Mouse (Mus musculus): ENCODE measurements around the gene Prkar2b. TPM values are rescaled to one million over a fixed set of nuclear protein-coding genes. Genes with fewer than 3 reads are reported as not detected.

The Prkar2b gene
- 530 and 583 TPM in 2 replicates for total RNA-seq (2021)
- long read RNA-seq, experiment 1, transcript Prkar2b-202 (11 exons, 3,378 nt): major isoform, 277 of 365 reads
- long read RNA-seq, experiment 1, transcript Prkar2b-201 (12 exons, 1,657 nt): minor isoform, 51 of 365 reads
- long read RNA-seq, experiment 1, partial matches to known transcripts: 17 of 365 reads
- long read RNA-seq, experiment 1, other reads (novel, unspliced or antisense): 20 of 365 reads
- long read RNA-seq, experiment 2, transcript Prkar2b-202 (11 exons, 3,378 nt): major isoform, 231 of 319 reads
- long read RNA-seq, experiment 2, transcript Prkar2b-201 (12 exons, 1,657 nt): minor isoform, 41 of 319 reads
- long read RNA-seq, experiment 2, partial matches to known transcripts: 5 of 319 reads
- long read RNA-seq, experiment 2, other reads (novel, unspliced or antisense): 41 of 319 reads

DNA sequence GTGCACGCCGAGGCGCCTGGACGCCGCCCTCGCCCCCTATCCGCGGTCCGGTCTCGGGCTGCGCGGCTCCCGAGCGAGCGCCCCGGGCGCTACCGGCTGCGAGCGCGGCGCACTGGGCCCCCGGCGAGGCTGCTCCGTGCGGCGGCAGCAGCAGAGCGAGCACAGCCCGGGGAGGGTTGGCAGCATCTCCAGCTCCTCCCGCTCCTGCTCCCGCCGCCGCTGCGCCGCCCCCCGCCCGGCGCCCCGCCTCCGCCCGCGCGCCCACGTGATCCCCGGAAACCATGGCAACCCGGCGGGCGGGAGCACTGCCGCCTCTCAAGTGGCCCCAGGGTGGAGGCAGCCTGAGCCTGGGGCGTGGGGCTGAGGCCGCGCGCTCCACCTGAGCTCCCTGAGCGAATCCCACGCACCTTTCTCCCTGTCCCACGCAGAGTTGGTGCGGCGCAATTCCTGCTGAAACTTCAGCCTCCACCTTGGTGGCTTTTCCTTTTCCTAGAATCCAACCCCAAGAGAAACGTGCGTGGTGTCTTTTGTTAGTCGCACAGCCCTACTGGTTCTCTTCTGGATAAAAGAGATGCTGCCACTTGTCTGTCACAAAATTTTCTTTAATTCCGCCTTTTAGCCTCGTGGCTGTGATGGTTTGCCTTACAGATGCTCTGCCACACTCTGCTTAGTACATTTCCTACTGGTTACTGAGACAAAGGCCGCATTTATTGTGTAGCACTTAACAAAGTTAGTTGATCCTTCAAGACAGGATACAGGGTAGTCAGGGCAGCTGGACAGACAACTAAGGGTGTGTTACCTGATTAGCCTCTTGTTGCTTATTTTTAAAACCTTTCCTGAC is at the start of gene Prkar2b:
Gene Prkar2b (minus strand): TSS at position 207 of the 841 bp plus-strand sequence.
- peak; percentile 97 for DNase-seq

DNA sequence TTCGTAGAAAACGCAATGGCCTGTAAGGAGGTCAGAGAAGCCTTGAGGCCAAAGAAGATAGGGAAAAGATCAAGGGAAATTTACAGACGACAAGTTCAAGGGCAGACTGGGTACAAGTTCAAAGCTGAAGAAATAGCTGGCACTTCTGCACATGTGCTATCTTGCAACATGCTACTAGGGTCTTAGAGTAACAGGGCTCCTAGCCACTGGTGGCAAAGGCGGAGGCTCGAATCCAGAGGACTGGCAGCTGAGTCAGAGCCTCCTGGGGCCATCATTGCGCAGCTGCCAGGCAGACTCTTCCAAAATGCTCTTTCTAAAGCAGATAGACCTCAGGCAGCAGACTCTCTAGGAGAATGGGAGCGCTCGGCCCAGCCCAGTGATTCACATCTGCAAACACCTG is 48.1 kb upstream of the Prkar2b start:
- peak; percentile 82 for DNase-seq

DNA sequence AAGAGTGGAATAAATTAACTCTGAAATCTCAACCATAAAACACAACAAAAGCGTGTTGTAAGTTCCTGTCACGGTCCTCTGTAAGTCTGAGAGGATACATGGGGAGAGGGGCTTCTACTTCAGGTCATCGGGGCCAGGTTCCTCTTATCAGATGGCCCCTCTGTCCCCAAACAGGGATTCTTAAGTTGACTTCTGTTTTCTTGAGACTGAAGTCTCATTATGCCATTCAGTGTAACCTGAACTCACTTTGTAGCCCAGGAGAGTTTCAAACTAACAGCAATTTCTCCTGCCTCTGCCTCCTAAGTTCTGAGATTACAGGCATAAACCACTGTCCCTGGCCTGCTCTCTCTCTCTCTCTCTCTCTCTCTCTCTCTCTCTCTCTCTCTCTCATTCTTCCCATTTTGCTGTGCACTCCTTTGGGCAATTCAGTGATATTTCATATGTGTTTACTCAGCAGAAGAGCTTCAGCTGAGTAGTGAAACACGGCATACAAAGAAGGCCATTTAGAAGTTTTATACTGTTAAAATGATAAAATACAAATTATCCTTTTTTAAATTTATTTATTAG is 43.9 kb upstream of the Prkar2b start:
- DNase-seq: no peak

DNA sequence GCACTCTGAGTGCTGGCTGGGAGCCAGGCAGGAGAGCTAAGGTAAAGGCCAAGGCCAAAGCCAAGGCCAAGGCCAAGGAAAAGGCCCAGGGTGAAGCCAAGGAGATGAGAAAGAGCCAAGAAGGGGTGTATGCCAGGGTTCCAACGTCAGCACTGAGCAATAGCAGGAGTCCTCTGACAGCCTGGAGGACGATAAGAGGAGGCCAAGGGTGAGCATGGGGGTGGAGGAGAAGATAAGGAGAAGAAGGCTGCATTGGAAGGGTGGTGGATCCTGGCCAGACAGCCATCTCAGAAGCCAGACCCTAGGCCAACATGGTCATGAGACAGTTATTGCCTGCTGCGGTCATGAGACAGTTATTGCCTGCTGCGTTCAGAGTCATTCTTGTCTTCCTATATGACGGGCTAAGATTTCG is 43.4 kb upstream of the Prkar2b start:
- DNase-seq: peak; percentile 73

DNA sequence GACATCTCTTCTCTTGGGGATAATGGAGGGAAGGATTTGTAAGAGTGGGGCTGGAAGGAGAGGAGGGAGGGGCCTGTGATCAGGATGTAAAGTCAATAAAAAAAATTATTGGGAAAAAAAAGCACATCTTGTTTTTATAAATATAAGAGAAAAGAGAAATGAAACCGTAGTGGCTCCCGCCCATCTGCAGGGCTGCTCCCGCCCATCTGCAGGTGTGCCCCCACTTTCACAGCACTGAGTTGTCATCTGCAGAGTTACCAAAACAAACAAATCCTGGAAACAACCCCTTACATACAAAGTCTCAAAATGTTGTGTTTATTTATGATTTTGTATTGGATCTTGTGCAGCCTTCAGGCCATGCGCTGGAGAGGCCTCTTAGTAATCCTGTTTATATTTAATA is 40.2 kb upstream of the Prkar2b start:
- no peak for DNase-seq

DNA sequence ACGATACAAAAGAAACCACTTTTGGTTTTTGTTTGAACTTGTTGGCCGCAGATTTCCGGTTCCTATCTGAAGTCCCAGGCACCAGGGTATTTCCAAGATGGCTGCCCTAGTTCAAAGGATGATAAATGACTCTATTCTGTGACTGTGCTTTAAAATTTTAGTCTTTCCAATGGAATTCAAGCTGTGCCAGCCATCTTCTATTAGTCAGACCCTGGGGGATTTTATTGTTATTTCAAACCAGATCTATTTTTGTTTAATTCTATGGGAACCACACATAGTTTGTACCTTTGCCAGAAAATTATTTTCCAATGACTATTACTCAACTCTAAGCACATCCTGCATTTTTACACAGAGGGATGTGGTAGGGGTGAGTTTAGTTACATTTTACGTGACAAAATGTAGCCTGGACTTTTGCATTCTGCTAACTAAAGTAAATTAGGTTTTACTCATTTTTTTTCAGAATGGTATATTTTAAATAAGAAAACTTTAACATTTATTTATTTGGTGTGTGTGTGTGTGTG is 38.6 kb upstream of the Prkar2b start:
- DNase-seq: no peak

DNA sequence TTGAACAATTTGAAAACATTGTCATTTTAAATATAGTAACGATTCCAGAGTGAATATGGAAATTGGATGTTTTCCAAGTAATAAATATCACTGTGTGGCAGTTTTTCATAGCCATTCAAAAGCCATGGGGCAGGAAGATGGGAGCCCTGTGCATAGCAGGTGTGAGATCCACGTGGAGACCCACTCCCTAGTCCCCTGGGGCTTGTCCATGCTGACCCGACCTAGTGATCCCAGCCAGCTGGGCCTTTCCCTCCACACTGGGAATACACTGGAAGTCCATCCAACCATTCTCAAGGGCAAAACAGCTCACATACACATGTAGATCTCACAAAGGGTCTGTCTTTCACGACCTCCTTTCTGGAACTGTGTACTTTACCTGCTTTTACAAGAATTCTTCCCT is 37.5 kb upstream of the Prkar2b start:
- DNase-seq: peak; percentile 50

DNA sequence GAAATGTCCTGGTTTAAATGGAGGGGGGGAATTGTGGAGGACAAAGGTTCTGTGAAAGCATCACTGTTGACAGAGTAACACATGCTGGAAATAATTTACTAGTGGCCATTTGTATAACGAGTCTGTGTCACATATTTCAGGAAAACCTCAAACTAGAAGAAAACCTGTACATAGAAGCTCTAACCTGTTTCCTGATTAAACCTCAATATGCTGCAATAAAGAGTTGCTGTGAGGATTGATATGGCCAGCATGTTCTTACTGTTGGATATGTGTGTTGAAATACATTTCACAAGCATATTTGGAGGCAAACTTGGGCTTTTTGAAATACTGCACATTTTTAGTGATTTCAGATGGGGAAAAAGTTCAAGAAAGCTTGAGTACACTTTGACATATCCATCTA is 36.0 kb upstream of the Prkar2b start:
- no peak for DNase-seq

DNA sequence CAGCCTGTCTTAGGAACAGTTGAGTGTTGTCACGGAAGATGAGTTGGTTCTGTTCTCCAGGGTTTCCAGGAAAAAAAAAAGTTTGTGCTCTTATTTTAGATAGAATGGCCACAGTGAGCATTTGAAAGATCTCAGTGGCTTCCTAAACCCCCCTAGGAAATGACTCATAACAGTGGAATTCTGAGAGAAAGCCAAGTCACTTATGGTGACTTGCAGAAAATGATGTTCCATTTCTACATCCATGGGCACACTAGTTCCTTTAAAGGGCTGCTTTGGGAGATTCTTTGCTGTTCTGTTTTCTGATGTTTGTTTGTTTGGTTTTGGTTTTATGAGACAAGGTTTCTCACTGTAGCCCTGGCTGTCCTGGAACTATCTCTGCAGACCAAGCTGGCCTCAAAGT is 34.1 kb upstream of the Prkar2b start:
- no peak for DNase-seq

DNA sequence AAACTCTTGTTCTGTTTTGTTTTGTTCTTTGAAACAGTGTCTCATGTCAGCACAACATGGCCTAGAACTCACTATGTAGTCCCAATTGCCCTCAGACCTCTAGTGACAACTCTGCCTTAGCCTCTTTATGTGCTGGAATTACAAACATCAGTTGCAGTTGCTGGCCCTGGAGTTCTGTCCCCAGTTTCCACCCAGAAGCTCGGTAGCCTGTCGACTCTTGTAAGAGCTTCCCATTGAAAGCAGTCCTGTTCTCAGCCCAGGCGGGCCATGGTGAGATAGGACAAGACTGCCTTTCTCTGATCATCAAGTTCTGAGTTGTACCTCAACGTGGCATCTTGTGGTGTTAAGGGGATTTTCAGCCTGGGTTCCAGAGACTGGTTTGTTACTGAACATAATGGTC is 31.4 kb upstream of the Prkar2b start:
- no peak for DNase-seq

DNA sequence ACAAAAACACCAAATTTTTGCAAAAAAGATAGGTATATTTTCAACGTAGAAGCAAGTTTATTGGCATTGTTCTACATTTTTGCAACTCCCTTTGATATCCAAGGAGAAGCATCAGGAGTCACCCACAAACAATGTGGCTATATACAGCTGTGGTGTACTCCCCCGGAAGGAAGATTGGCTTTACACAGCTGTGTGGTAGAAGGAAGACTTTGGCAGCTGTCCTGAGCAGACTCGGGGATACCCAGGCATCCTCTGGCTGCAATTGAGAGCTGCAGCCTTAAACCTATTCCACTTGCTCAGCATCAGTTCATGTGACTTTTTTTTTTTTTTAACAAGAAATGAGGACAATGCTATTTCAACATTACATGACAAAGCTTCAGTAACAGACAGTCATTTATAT is 27.5 kb upstream of the Prkar2b start:
- no peak for DNase-seq

DNA sequence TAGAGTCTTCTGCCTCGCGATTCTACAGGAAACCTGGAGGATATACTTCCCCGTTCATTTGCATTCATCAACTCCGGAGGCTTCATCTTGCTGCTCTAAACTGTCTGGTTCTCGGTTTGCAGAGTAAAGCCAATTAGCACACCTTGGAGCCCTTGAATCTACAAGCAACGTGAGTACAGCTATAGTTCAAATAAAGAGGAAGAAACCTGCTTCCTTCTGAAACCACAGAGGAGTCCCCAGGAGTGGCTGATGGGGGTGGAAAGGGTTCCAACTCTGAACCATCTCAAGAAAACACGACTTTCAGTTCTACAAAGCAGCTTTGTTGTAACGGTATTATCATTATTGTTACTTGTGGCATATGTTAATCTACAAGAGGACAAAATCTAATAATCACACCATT is 26.2 kb upstream of the Prkar2b start:
- no peak for DNase-seq

DNA sequence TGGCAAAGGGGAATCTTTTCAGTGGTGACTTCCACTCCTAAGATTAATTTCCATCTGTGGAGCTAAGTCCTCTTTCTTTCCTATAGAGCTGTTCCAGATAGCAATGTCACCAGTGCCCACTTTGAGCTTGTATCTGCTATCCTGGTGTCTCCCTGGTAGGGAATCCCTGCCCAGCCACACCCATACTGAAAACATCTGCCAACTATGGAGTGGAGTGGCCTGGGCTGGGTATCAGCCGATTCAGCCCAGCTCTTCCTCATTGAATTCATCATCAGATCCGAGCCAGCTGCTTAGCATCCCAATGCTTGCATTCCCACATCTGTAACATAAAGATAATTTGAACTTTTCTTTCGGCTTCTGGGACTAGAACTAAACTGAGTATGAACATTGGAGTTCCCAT is 25.8 kb upstream of the Prkar2b start:
- no peak for DNase-seq

DNA sequence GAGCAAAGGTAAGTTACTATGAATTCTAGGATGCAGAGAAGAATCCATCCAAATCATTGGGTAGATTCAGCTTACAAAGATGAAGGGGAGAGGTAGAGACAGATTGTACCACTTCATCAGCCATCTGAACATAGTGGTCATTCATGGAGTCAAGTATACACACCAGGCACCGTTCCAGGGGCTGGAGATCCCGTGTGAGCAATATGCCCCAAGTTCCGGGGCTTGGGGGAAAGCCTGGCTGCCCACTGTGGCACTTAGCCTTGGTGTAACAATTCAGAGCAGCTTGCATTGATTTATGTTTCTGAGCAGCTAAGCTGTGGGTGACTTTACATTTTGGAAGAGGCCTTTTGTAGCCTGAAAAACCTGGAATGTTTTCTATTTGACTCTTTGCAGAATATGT is 24.8 kb upstream of the Prkar2b start:
- peak; percentile 60 for DNase-seq

DNA sequence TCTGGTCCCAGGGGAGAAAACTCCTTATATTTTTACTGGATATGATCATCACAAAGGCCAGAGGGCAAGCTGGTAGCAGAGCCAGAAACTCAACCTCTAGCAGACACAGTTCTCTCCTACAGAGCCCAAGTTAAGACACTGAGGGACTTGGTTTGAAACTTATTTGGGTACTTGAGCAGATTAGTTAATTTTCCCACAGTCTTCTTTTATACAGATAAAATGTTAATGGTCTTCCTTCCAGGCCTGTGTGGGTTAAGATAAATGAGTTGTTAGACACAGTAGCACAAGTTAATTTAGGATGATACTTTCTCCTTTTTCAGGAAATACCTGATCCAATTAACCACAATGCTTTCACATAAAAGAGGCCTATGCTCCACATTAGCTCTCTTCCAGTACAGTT is 24.1 kb upstream of the Prkar2b start:
- DNase-seq: no peak

DNA sequence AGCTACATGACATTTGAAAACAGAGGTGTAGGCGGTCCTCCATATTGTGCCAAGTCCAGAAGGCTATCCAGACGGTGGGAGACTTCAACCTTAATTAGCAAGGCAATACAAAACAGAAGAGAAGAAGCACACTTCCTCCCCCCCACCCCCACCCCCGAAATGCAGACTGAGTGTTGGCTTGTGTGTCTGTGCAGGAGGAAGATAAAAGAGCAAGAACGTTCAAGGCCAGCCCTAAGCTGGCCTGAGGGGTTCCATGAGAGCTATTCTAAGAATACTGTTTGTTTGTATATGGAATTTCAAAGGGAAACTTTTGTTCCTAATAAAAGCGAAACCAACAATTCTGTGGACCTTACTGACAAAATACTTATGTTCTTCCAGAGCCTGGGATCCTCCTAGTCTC is 23.5 kb upstream of the Prkar2b start:
- DNase-seq: no peak

DNA sequence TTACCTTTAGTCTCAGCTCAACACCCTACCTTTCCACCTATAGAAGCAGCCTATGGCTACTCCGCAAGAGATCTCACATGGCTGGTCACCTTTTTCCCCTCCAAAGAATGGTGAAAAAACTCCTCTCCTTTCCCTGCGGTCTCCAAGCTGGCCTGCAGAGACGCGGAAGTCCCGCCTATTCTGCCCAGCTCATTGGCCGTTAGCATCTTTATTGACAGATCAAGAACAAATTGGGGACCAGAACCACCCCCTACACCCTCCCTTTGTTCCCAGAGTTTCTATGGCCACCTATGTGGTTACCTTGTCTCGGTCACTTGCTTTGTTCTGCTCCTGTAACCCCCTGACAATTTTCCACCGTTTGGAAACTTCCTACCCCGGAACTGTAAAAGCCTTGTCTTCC is 19.6 kb upstream of the Prkar2b start:
- no peak for DNase-seq

DNA sequence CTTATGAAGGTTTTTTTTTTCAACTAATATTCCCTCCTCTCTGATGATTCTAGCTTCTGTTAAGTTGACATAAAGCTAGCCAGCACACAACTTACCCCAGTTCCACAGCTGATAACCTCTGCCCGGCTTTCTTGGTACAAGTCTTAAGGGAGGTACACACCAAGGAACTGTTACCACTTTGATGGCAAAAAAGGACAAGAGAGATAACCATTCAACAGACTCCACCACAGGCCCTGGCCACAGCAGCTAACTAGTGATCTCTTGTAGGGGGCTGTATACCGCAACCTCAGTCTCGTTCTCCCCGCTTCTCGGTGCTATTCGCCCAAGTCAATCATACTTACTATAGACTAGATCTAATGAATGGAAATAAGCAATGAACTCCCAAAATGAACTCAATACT is 16.3 kb upstream of the Prkar2b start:
- DNase-seq: no peak

DNA sequence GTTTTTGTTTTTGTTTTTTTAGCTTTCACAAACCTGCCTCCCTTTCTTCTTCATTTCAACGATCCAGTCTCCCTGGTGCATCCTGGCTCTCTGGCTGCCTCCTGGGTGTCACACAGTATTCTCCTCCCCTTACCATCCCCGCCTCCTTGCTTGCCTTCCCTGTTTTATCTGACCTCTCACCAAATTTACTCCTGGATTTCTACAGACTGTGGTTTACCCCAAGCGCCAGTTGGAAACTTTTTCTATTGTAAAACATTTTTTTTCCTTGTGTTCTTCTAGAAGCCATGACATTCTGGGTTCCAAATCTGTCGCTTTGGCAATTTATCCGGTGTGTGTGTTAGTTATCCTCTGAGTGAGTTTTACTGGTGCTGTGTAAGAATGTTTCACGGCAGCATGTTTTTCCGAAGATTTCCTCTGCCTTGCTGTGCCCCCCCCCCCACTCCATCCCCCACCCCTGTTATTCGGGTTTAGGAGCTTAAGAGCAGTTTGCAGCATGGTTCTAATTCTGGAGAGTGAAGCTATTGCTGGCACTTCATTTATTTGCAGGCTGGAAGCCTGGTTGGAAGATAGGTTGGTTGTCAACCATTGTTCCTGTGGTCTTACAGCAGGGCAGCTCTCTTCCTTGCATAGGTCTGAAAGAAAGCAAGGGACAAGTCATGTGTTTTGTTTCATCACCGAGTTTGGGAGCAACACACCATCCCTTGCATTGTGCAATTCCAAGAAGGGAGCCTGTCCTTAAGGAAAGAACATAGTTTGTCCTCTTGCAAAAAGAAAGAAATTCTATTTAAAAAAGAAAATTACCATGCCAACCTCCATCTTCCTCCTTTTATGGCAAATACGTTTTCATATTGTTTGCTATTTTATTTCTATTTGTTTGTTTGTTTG is 15.0 kb upstream of the Prkar2b start:
- no peak for DNase-seq

DNA sequence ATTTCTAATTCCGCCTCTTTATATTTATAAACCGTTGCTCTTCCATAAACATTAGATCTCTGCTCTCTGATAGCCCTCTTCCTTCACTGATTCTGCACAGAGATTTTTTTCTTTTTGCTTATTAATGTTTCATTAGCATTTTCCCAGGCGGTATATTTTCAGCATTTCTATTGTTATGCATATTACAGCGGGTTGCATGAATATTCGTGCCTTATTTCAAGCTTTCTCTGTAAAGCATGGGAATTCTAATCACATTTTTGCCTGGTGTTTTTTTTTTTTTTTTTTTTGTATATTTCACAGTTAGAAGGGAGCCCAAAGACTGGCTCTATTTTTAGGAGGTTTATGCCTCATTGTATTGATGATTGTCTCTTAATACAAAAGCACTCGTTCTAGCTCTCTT is 13.2 kb upstream of the Prkar2b start:
- no peak for DNase-seq

DNA sequence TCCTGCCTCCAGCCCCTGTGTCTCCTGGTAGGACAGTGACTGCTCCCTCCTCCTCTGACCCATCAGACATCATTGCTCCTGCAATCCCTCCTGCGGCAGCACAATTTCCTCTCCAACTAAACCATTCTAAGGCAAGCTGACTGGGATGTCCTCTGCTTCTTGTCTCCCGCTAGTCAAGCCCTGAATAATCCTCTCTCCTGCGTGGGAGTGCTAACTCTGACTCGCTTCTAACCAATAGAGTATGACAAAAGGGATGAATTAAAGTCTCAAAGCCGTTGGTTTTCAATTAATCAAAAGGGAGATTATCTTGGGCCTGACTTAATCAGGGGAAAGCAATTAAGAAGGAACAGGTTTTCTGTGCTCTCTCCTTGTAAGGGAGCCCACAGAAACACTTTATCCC is 4.9 kb upstream of the Prkar2b start:
- no peak for DNase-seq

Data from adrenal gland, postnatal 14 days (tissue).